Mouse (Mus musculus) CD8-positive naive resting alpha-beta T cell, adult 2 months (primary cell): ENCODE results near the gene Amigo2.
A peak's percentile ranks its signal among the peaks of the same experiment; 100 is the strongest.
"Not testable (repeated sequence)": the region's sequence is repeated elsewhere in the genome, so short reads cannot be mapped to it uniquely, and the experiment has no call there.

ENCODE experiments used
- DNase-seq, 2 experiments: peaks; one replicate each; pipeline ENCODE4 v3.0.0; 2022; ENCODE audit warnings: low read depth in 2 of 2, low spot score in 2 of 2

Gene Amigo2

DNA sequence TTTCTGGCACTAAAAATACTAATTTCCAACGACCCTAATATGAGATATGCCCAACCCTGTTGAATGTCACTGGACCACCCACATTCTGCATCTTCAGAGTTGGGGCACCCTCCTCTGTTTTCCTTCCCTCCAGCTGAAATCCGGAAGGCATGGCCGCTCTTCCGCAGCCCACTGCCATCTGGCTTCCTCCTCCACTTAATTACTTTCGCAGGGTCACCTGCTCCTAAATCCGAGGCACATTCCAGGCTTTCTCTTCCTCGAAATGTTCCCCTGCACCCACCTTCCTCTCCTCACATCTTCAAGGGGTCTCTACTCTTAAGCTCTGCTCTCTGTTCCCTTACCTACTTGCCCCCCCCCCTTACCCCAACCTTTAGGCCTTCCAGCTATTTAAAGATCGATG is 23.1 kb downstream of the Amigo2 start:
- DNase-seq = no peak

DNA sequence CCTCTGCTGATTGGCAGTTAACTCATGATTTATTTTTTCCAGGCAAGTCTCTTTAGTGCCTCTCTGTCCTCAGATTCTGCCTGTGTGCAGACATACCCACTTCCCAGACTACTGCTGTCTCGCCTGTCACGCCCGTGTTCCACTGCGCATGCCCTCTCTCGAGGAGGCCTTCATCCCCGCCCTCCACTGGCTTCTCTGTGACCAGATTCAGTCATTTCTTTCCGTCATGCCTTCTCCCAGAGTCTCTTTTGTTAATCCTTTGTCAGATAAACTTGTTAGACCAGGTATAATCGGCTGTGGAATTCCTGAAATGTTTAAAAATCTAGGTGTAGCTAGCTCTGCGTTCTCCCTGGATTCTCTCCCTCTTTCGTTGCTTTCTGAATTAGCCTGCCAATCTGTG is 23.7 kb downstream of the Amigo2 start:
- DNase-seq = no peak

DNA sequence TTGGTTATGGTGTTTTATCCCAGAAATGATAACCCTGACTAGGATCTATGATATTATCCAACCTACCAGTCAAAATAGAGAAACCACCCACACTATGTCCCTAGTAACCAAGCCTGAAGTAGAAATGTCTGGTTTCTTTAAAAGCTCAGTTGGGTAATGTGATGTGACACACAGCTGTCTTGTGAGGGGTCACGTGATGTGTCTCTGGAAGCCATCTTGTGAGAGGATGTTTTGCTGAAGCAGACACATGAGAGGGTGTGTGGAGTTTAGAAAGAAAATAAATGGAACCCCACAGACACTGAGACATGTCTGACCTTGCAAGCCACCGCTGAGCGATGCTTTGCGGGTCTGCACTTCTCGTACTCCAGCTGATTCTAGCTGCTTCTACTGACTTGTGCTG is 30.2 kb downstream of the Amigo2 start:
- DNase-seq = no peak

DNA sequence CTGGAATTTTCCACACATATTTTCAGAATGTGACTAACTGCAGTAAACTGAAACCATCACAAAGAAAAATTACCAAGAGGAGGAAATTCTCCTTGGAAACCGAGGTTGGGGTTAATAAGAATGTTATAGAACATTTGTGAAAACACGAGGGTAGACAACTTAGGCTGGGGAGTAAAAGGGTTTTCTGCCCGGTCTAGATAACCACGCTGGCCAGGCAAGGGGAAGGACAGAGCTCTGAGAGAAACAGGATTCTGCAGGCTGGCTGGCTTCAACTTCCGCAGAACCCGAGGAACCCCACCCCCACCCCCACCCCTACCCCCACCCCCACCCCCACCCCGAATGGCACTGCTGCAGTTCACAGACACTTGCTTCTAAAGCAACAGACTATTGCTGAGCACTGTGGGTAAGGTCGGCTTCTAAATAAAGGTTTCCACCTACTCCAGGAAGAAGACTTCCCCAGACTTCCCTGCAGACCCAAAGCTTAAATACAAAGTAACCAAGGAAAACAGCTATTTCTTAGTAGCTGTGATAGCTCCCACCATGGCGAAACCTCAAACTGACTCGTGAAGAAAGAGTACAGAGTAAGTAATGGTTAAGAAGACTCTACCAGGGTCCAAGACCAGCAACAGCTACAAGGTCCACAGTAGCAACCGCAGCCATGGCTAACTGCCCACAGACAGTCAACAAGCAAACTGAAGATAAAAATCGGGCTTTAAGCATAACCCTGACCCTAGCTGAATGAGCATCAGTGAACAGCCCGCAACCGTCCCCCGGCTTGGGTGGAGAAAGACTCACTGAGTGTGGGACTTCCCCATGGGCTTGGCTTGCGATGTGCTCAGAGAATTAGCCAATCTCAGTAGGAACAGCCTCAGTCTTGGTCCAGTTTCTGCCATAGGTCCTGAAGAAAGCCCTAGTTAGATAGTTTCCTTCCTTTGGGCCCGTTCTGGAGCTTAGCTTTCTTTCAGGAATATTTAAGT is 34.3 kb downstream of the Amigo2 start:
- DNase-seq = no peak

DNA sequence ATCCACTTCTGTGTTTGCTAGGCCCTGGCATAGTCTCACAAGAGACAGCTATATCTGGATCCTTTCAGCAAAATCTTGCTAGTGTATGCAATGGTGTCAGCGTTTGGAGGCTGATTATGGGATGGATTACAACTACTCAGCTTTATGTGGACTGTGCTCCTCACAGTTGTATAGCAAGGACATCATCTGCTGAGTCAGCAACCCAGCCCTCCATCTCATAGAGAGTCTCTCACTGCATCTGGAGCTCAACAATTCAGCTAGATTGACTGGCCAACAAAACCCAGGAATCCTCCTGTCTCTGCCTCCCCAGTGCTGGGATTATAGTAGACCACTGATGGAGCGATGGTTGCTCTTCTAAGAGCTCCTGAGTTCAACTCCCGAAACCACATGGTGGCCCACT is 37.3 kb downstream of the Amigo2 start:
- not testable (repeated sequence) for DNase-seq

DNA sequence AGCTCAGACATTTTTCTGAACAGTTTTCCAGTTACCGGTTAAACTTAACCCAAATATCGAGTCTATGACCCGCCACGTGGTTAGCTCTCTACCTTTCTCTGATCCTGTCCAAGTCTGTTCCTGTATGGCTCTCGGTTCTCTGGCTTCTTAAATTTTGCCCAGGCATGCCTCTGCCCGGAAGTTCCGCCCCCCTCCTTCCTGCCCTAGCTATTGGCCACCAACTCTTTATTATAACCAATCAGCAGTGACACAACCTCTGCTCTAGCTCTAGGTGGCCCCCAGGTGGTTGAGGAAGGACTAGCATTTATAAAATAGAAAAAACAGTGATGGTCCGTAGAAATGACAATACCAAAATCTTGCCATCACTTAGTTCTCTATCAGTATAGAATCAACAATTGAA is 40.6 kb downstream of the Amigo2 start:
- DNase-seq = no peak

DNA sequence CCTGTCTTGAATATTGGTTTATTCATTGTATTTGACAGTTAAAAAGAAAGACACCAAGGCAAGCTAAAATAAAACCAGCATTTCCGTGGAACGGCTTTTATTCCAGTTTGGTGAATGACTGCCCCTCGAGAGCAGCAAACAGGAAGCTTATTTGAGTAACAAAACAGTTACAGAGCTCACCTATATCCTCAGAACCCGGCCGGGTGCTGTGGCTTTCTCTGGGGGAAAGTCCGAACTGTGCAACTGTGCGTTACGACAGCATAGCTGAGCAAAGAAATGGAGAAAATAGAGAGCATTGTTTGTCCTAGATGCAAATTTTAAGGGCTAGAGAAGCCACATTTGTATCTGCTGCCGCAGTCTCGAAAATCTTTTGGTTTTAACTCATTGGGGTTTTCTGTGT is 41.3 kb downstream of the Amigo2 start:
- no peak for DNase-seq

DNA sequence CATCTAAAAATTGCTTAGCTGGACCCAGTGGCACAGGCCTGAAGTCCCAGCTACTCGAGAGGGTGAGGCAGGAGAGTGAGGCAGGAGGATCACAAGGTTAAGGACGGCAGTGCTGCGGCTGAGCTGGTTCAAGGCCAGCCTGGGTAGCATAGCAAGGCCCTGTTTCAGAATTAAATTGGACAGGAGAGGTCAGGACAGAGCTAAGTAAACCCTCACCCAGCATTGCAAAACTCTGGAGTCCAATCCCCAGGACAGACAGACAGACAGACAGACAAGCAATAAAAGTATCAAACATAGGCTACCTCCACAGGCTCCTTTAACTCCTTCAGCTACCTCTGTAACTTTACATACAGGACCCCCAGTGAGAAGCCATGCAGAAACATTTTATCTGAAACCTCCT is 42.2 kb downstream of the Amigo2 start:
- no peak for DNase-seq

DNA sequence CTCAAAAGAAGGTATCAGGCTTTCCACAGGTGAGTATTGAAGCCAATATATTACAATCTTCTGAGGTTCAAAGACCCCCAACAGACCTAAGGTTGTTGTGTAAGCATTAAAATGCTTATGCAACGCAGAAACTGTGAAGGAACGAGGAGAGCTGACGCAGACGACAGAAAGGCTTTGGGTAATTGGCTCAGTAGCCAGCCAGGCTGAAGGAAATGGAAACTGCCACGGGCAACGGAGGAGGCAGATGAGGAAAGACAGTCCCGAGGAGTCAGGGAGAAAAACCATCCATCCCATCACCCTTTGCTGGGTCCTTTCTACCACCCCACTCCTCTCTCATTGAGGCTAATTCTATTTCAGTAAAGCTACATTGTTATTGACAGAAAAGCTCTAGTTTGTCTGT is 50.4 kb downstream of the Amigo2 start:
- no peak for DNase-seq

DNA sequence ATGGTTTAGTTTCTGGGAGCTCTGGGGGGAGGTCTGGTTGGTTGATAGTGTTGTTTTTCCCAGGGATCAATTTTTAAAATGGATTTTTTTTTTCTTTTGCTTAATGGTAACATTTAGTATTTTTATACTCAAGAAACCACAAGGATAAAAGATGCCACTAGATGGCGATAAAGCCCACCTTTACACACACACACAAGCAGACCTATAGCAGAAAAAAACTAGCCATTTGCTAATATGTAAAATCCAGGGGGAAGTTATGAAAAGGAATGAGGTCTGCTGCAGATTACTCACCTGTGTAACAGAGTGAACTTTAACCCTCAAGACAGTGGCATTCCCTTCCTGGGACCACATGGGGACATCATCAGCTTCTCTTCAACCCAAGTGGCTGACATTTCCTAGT is 51.5 kb downstream of the Amigo2 start:
- peak; percentile 23 to 46 for DNase-seq
